Mouse (Mus musculus) activated CD4-positive, CD25-positive, alpha-beta regulatory T cell, adult 4 months (primary cell): ENCODE results near the gene Tomm22. TPM values are rescaled to one million over a fixed set of nuclear protein-coding genes. Genes with fewer than 3 reads are reported as not detected.
"Not testable (repeated sequence)": the region's sequence is repeated elsewhere in the genome, so short reads cannot be mapped to it uniquely, and the experiment has no call there.

Experiments
- ATAC-seq: one replicate; pipeline ENCODE4 v1.8.0; 2017
- polyA plus RNA-seq, 2 experiments: library from polyadenylated mRNA; unstranded; fragments of 100-300 nt; shearing (Covaris generic); gene quantifications; one replicate each; pipeline ENCODE4 v1.2.1; 2017

The Tomm22 gene
- 100 to 1,000 TPM; 217 to 224 TPM for polyA plus RNA-seq

- peak; percentile 94 for ATAC-seq
Measured at GRCm38 (mm10) chr15:79670249-79670971, at the start of gene Tomm22. Gene Tomm22, plus strand, starts transcription at chr15:79670861.

- no peak for ATAC-seq
Measured at GRCm38 (mm10) chr15:79630471-79630870, 40.2 kb upstream of the Tomm22 start.

DNA sequence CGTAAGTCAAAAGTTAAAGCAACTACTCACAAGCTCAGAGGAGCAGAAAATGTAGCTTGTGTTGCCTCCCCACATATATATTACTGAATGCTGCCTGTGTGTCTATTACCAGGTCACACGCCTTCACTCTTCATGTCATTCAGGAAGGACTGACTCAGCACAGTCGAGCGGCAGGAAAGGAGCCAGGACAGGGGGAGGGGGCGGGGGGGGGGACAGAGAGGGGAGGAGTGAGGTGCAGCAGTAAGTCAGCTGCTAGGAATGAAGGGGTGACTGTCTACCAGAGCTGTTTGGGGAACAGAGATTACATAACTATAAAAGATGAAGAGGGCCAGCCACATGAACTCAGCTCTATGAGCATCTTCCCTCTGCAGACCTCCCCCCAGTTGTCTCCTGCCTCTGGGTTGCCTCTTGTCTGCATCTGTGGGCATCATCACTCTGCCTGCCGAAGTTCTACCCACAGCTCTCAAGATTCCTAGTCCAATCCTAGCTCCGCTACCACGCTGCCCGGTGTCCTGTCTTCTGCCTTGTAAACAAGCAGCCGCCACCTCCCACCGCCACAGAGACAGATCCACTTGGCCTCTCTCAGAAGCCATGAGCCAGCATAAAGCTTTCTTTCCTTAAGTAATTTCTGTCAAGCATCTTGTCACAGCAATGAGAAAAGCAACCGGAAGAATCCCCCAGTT is 29.4 kb upstream of the Tomm22 start:
- ATAC-seq, result no peak

- no peak for ATAC-seq
Measured at GRCm38 (mm10) chr15:79645483-79645882, 25.2 kb upstream of the Tomm22 start.

DNA sequence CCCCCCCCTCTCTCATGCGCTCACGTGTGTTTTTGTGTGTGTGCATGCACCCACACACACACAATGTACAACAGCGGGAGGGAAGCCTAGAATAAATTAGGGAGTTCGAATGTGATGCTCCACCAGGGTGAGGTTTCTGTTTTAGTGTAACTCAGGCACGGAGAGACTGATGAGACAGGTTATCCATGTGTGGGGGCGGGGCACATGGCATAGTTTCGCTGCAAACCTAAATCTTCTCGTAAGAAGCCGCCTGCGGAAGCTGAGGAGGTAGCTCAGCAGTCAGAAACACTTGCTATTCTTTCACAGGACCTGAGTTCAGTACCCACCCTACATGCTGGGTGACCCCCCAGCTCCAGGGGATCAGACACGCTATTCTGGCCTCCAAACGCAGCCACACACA is 22.5 kb upstream of the Tomm22 start:
- ATAC-seq, result no peak

DNA sequence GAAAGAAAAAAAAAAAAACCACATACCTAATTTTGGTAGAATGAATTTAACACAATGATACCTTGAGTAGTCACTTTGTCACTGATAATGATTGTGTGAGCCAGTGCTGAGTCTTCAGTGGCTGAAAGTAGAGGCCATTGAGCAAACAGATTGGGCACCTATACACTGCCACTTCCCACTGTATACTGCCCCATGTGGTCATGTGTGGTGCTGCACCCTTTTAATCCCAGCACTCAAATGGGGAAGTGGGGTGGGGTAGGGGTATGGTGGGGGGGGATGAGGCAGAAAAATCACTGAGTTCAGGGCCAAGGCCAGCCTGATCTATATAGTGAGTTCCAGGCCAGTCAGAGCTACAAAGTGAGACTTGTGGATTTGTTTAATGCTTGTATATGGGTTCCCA is 20.1 kb upstream of the Tomm22 start:
- no peak for ATAC-seq

DNA sequence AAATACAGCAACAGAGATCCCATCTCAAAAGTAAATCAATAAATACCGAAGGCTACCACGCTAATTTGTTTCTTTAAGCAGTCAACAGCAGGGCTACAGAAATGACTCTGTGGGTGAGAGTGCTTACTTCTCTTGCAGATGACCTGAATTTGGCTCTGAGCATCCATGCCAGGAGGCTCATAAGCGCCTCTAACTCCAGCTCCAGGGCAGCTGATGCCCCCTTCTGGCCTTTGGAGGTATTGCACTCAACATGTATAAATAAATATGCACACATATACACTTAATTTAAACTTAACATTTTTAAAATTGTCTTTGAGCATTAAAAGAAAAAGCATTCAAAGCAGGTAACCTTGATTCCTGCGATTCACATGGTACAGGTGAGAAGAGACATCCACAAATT is 19.2 kb upstream of the Tomm22 start:
- no peak for ATAC-seq

- ATAC-seq, result no peak
Measured at GRCm38 (mm10) chr15:79656451-79656850, 14.2 kb upstream of the Tomm22 start.

- ATAC-seq, result peak; percentile 50
Measured at GRCm38 (mm10) chr15:79657837-79658530, 12.7 kb upstream of the Tomm22 start.

DNA sequence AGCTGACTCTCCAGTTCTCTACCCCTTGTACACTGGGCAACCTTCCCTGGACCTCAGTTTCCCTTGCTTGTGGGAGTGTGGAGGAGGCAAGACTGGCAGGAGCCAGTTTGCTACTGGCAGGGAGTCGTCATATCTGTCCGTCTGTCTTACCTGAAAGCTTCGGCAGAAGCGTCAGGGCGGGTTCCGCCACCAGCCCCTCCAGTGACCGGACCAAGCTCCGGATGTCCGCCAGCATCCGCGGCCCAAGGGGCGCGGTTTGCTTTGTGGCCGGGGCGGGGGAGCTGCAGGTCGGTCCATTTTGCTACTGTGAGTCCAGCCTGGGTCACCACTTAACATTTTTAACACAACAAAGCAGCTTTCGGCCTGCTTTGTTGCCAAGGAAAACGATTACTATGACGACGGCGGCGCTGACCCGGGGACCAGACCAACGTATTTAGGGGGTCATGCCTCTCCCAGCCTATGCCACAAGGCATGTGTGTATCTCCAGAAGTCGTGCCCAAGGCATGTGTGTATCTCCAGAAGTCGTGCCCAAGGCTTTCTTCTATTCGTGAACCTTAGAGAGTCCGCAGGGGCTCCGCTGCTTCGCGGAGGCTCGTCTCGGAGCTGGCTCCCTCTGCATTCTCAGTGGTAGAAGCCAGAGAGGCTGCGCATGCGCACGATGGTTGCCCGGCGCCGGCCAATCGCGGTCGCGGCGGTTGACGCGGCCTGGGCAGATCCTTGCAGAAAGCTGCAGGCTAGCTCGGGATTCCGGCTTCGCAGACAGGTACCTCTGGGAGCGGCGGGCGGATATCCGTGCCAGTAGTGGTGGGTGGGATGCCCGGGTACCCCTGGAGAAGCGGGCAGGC is 11.9 kb upstream of the Tomm22 start, which contains the start of the genes Fam227a and Cby1:
TSS of gene Fam227a (minus strand) at position 426 of the 845 bp plus-strand sequence.
TSS of gene Cby1 (plus strand) at position 669 of the 845 bp plus-strand sequence.
- ATAC-seq, result peak; percentile 72

DNA sequence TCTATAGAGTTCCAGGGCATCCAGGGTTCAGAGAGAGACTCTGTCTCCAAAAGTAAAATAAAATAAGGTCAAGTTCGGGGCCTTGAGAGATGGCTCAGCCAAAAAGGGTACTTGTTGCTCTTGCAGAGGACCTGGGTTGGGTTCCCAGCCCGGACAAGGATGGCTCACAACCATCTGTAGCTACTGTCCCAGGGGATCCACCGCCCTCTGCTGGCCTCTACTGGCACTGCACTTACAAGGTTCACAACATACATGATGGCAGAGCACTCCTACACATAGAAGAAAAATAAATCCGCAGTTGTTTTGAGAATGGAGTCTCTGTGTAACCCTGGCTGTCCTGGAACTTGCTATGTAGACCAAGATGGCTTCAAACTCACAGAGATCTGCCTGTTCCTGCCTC is 8.8 kb upstream of the Tomm22 start:
- ATAC-seq, result no peak

GRCm38 (mm10) chr15:79664666-79665065 is 6.0 kb upstream of the Tomm22 start:
- no peak for ATAC-seq

DNA sequence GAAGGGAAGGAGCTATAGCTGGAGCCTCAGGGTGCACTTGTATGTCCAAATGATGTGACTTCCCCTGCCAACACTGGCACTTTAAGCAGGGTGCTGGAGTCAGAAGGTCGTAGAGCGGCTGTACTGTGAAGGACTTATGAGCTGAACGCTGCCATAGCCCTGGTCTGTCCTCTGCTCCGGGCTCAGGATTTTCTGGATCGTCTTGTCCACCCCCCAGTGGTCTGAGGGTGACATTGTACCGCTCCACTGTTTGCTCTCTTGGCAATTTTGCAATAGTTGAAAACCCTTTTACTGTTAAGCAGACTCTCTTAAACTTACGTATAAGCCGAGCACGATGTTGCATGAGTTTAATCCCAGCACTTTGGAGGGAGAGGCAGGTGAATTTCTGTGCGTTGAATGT is 1.5 kb upstream of the Tomm22 start:
- no peak for ATAC-seq

GRCm38 (mm10) chr15:79670972-79671299 is 275 bp downstream of the Tomm22 start:
- ATAC-seq, result peak; percentile 45

DNA sequence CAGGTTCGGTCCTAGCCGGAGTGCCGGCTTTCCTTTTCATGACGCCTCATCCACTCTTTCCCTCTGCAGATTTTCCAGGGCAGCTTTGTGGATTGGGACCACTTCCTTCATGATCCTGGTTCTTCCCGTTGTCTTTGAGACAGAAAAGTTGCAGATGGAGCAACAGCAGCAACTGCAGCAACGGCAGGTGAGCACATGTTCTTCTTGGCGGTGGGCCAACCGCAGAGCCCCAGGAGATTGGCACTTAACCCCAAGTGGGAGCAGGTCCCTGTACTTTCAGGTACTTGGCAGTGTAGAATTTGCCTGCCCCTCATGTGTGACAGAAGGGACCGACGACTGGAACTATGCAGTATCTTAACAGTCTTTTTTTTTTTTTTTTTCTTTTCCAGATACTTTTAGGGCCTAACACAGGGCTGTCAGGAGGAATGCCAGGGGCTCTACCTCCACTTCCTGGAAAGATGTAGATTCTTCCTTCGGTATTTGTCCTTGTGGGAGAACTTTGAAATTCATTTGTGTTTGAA is 1.2 kb downstream of the Tomm22 start:
- not testable (repeated sequence) for ATAC-seq

- no peak for ATAC-seq
Measured at GRCm38 (mm10) chr15:79677936-79678335, 7.3 kb downstream of the Tomm22 start.

DNA sequence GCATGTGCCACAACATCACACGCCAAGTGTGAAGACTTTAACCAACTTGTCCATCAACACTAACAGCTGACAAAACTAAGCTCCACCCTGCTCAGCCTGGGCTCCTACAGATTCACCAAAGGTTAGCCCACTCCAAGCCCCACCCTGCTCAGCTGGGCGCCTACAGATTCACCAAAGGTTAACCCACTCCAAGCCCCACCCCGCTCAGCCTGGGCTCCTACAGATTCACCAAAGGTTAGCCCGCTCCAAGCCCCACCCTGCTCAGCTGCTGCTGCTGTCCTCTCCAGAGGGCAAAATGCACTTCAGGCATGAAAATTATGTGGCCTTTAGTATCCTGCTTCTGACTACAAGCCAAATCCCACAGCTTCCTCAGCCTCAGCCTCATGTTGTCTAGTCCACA is 11.3 kb downstream of the Tomm22 start:
- ATAC-seq, result no peak

DNA sequence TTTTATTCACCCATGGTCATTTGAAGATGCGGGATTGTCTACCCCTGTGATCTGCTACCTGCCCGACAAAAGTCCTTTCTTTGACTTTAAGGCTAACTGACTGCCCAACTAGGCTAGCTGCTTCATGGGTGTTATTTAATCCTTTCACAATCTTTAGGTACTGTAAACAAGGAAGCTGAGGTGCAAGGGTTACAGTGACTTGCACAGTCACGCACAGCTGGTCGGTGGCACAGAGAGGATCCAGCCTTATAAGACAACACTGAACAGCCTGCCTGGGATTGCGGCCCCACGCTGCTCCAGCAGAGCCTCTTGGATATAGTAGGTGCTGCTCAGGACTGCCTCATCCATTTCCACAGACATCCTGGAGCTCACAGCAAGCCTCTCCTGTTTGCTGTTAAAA is 12.5 kb downstream of the Tomm22 start:
- ATAC-seq, result no peak

DNA sequence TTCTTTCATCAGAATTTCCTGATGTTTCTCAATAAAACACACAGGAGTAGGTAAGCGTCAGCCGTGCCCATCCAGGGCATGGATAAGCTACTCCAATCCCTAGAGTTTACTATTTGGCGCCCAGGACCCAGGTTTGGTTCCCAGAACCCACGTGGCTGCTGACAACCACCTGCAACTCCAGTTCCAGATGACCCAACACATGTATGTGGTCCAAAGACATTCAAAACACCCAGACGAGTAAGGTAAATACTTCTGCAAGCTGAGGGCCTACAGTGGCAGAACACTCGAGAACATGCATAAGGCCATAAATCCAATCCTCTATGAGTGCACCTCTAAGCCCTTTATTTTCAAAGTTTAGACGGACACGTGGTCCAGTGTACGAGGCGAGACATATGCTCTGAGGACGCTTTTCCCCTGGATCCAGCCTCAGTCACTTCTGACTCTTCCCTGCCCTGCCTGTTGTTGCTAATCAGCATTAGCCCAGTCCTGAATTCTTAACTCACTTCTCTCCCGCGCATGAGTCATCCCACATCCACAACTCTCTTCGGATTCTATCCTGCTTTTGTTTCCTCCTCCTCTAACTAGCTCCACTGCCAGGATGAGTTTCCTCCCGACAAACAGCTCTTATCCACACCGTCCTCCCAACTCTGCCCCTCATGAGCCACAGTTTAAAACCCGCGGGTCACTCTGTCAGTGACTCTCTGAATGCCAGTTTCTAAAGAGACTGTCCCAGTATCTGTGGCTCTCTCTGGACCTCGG is 13.2 kb downstream of the Tomm22 start:
- no peak for ATAC-seq

DNA sequence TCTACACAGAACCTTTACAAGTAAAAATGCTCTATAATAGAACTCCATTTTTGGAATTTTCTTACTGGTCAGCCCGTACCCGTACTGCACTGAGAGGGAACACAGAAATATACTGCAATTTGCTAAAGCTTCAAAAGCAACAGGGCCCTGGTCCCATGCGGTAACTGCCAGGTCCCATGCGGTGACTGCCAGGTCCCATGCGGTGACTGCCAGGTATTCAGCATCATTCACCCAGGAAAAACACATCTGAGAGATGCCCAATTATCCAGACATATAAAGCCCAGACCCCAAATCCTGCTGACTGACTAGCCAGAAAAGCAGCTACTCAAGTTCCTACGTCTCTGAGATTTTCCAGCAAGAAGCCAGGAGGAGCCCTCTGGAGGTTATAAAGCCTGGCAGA is 14.0 kb downstream of the Tomm22 start:
- no peak for ATAC-seq

GRCm38 (mm10) chr15:79685141-79685641 is 14.5 kb downstream of the Tomm22 start:
- no peak for ATAC-seq
